Mouse (Mus musculus): ENCODE results near the gene Psmb3. TPM values are rescaled to one million over a fixed set of nuclear protein-coding genes. Genes with fewer than 3 reads are reported as not detected.

The Psmb3 gene
- total and polyA plus RNA-seq, 3 experiments = 560 to 1,251 (median 863) TPM

GRCm38 (mm10) chr11:97682504-97683055 lies 20.6 kb upstream of the Psmb3 start:
- Histone ChIP-seq H3K27ac (ENCODE audit: insufficient read depth, low read depth) (no peak overlapping the region), H3K4me2 (ENCODE audit: insufficient read depth, low read depth, poor library complexity, severe bottlenecking) (no peak overlapping the region), H3K27me3 (replicated peaks) (no peaks in the 10 kb centered on the region), H3K36me3 (replicated peaks in 1 of 2; ENCODE audit: control insufficient read depth in 1 of 2, insufficient read depth in 1 of 2, low read length in 1 of 2) (peaks cover 45 to 64% of the 10 kb centered on the region in 2 experiments), H3K4me1 (ENCODE audit: control insufficient read depth in 1 of 2, insufficient read depth in 2 of 2) (peaks cover 25 to 38% of the 10 kb centered on the region in 2 experiments), H3K4me3 (replicated peaks in 1 of 3; ENCODE audit: low read depth in 2 of 3, low read length in 2 of 3, poor library complexity in 1 of 3) (no peak overlapping the region), H3K9ac (ENCODE audit: insufficient read depth, low read depth) (no peak overlapping the region), H3K9me3 (replicated peaks; ENCODE audit: low read length) (no peaks in the 10 kb centered on the region), H3K79me2 (replicated peaks; ENCODE audit: control insufficient read depth, extremely low read depth, insufficient read depth, poor library complexity, severe bottlenecking) (peaks cover 6% of the 10 kb centered on the region; the same call in 1 of the 2 replicates)
- no peak for DNase-seq (ENCODE audit: extremely low read depth)
- in situ Hi-C loops (cut with MboI; ENCODE audit: low pct_ligation_motif_present, low pct_unique_long_range_greater_than_20kb, low sequenced_read_pairs) (no loop called here), dilution Hi-C loops (cut with MboI; ENCODE audit: extremely low pct_ligation_motif_present, extremely low pct_unique_long_range_greater_than_20kb, low sequenced_read_pairs) (no loop called here)
- TF ChIP-seq NELFE (IDR thresholded peaks at IDR 0.05; ENCODE audit: low read depth, low read length) = no peak
- TF ChIP-seq IRF4 (IDR thresholded peaks at IDR 0.05; ENCODE audit: low read depth, low read length) = no peak
- TF ChIP-seq MAFK (IDR thresholded peaks at IDR 0.05; ENCODE audit: insufficient replicate concordance, low read length) = no peak
- no peak for TF ChIP-seq GABPA (IDR thresholded peaks at IDR 0.05; ENCODE audit: insufficient replicate concordance, low read depth, low read length)
- TF ChIP-seq CHD2 (IDR thresholded peaks at IDR 0.05; ENCODE audit: low read length) = no peak

DNA sequence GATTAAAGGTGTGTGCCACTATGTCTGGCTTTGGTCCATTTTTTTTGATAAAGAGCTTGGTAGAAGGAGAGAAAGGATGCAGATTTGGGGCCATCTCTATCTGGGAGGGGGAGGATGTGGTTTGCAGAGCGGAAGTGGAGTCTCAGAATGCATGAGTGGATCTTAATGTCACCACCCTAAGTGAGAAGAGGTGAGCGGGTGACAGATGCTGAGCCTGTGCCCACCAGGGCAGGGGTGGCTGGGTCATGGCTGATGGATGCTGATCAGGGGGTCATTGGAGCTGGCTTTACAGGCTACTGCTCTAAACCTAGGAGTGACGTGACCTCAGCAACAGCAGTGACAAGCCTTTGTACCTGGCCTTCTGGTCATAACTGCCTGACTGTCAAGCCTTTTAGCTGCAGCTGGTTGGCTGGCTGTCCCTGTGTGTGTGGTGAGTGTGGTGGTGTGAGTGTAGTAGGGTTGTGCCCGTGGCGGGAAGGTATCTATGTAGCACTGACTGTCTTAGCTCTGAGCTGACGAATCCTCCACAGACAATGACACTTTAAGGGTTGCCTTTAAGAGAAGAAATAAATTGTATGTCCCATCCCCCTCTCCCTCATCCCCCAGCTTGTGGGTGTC lies 19.0 kb upstream of the Psmb3 start:
- Histone ChIP-seq H3K9me3 (replicated peaks; ENCODE audit: low read length) (no peaks in the 10 kb centered on the region), H3K27ac (ENCODE audit: insufficient read depth, low read depth) (peak overlapping the region; percentile 79), H3K4me1 (ENCODE audit: control insufficient read depth in 1 of 2, insufficient read depth in 2 of 2) (peaks cover 28 to 53% of the 10 kb centered on the region in 2 experiments), H3K79me2 (replicated peaks; ENCODE audit: control insufficient read depth, extremely low read depth, insufficient read depth, poor library complexity, severe bottlenecking) (peaks cover 6% of the 10 kb centered on the region; the same call in 1 of the 2 replicates), H3K9ac (ENCODE audit: insufficient read depth, low read depth) (no peak overlapping the region), H3K4me2 (ENCODE audit: insufficient read depth, low read depth, poor library complexity, severe bottlenecking) (peak overlapping the region; percentile 5; the same call in 1 of the 2 replicates), H3K4me3 (replicated peaks in 1 of 3; ENCODE audit: low read depth in 2 of 3, low read length in 2 of 3, poor library complexity in 1 of 3) (peak overlapping the region in 1 of 3 experiments; percentile 12), H3K27me3 (replicated peaks) (no peaks in the 10 kb centered on the region), H3K36me3 (replicated peaks in 1 of 2; ENCODE audit: control insufficient read depth in 1 of 2, insufficient read depth in 1 of 2, low read length in 1 of 2) (peaks cover 38 to 62% of the 10 kb centered on the region in 2 experiments)
- peak; percentile 84 for DNase-seq (ENCODE audit: extremely low read depth)
- in situ Hi-C loops (cut with MboI; ENCODE audit: low pct_ligation_motif_present, low pct_unique_long_range_greater_than_20kb, low sequenced_read_pairs) (no loop called here), dilution Hi-C loops (cut with MboI; ENCODE audit: extremely low pct_ligation_motif_present, extremely low pct_unique_long_range_greater_than_20kb, low sequenced_read_pairs) (no loop called here)
- no peak for TF ChIP-seq SMC3 (IDR thresholded peaks at IDR 0.05; ENCODE audit: low read depth, low read length)
- no peak; the same call in 1 of the 2 replicates for TF ChIP-seq EP300 (IDR thresholded peaks at IDR 0.05; ENCODE audit: low read length)
- 0 out of 2 replicates have a peak, but pooled peaks have one; percentile 6 for TF ChIP-seq ETS1 (conservative IDR thresholded peaks at IDR 0.05; ENCODE audit: low read depth, low read length)
- no peak for TF ChIP-seq MXI1 (IDR thresholded peaks at IDR 0.05; ENCODE audit: low read depth, low read length)
- TF ChIP-seq USF1 (IDR thresholded peaks at IDR 0.05; ENCODE audit: low read depth, low read length) = no peak
- TF ChIP-seq ELF1 (IDR thresholded peaks at IDR 0.05; ENCODE audit: low read depth, low read length) = 0 out of 2 replicates have a peak, but pooled peaks have one; percentile 15
- peak; percentile 27 for TF ChIP-seq POLR2A (IDR thresholded peaks at IDR 0.05; ENCODE audit: low read depth, low read length)
- TF ChIP-seq CHD1 (IDR thresholded peaks at IDR 0.05; ENCODE audit: low read depth, low read length) = 0 out of 2 replicates have a peak, but pooled peaks have one; percentile 20
- TF ChIP-seq ZNF384 (IDR thresholded peaks at IDR 0.05; ENCODE audit: low read depth, low read length) = peak; percentile 55; the same call in 1 of the 2 replicates
- 0 out of 2 replicates have a peak, but pooled peaks have one; percentile 28 for TF ChIP-seq IRF4 (IDR thresholded peaks at IDR 0.05; ENCODE audit: low read depth, low read length)

All from CH12.LX (cell line).